Mouse (Mus musculus) cortical plate, adult 2 months (tissue): Measurements from ENCODE around the gene Ank3.
A peak's percentile ranks its signal among the peaks of the same experiment; 100 is the strongest.

ENCODE experiments used
- CTCF ChIP-seq: fragments of 200-500 bp; IDR thresholded peaks from 2 replicates; pipeline ENCODE4 v1.5.1; 2011; ENCODE audit warnings: mild to moderate bottlenecking, control low read depth, low read length; ENCODE audit not compliant: insufficient read depth; ENCODE audit errors: extremely low read depth
- POLR2A ChIP-seq: fragments of 200-500 bp; IDR thresholded peaks from 2 replicates; pipeline ENCODE4 v1.6.1; 2011; ENCODE audit warnings: mild to moderate bottlenecking, low read length, control low read depth; ENCODE audit not compliant: insufficient read depth; ENCODE audit errors: extremely low read depth

- TF ChIP-seq CTCF = peak; percentile 68
- TF ChIP-seq POLR2A = no peak
Observed at GRCm38 (mm10) chr10:69781491-69781890, 382.9 kb downstream of the Ank3 start.
